Mouse (Mus musculus) MEL (cell line): ENCODE data around the gene Lrrc30.

Experiments
- CTCF ChIP-seq, 3 experiments: IDR thresholded peaks in 2 of 3; conservative IDR thresholded peaks in 1 of 3; 2 replicates each; pipeline ENCODE4 v1.5.1; 2011 to 2012; ENCODE audit warnings: low read length in 3 of 3, low read depth in 2 of 3, mild to moderate bottlenecking in 2 of 3, improper control_type of control experiment in 1 of 3, inconsistent platforms in 1 of 3, mixed read lengths in 1 of 3, moderate library complexity in 1 of 3; ENCODE audit not compliant: control insufficient read depth in 1 of 3, insufficient read depth in 1 of 3, poor library complexity in 1 of 3, severe bottlenecking in 1 of 3
- EP300 ChIP-seq, 2 experiments: IDR thresholded peaks; 2 replicates each; pipeline ENCODE4 v1.6.1; 2011; ENCODE audit warnings: improper control_type of control experiment in 2 of 2, low read length in 2 of 2, low read depth in 1 of 2, mild to moderate bottlenecking in 1 of 2
- HCFC1 ChIP-seq: IDR thresholded peaks from 2 replicates; pipeline ENCODE4 v1.6.1; 2012; ENCODE audit warnings: low read depth, mild to moderate bottlenecking, inconsistent platforms, low read length, improper control_type of control experiment, moderate library complexity
- MAX ChIP-seq: IDR thresholded peaks from 2 replicates; pipeline ENCODE4 v1.6.1; 2011; ENCODE audit warnings: low read length, improper control_type of control experiment
- MXI1 ChIP-seq: IDR thresholded peaks from 2 replicates; pipeline ENCODE4 v1.6.1; 2011; ENCODE audit warnings: mild to moderate bottlenecking, low read depth, low read length, improper control_type of control experiment
- MYC ChIP-seq: IDR thresholded peaks from 2 replicates; pipeline ENCODE4 v1.6.1; 2011; ENCODE audit warnings: low read depth, mild to moderate bottlenecking, low read length, improper control_type of control experiment, moderate library complexity
- POLR2A ChIP-seq, 2 experiments: IDR thresholded peaks; 2 replicates each; pipeline ENCODE4 v1.6.1; 2011 to 2012; ENCODE audit warnings: low read length in 2 of 2, mild to moderate bottlenecking in 2 of 2, control low read depth in 1 of 2, improper control_type of control experiment in 1 of 2, low read depth in 1 of 2, moderate library complexity in 1 of 2; ENCODE audit not compliant: control insufficient read depth in 1 of 2, insufficient read depth in 1 of 2, poor library complexity in 1 of 2
- POLR2AphosphoS2 ChIP-seq: IDR thresholded peaks from 2 replicates; pipeline ENCODE4 v1.6.1; 2011; ENCODE audit warnings: low read length, improper control_type of control experiment
- USF1 ChIP-seq: IDR thresholded peaks from 2 replicates; pipeline ENCODE4 v1.6.1; 2014; ENCODE audit warnings: low read depth, mild to moderate bottlenecking, inconsistent platforms, low read length, improper control_type of control experiment, moderate library complexity
- ZC3H11A ChIP-seq: IDR thresholded peaks from 2 replicates; pipeline ENCODE4 v1.6.1; 2012; ENCODE audit warnings: low read depth, mild to moderate bottlenecking, inconsistent platforms, low read length, improper control_type of control experiment

- TF ChIP-seq POLR2AphosphoS2: no peak
- TF ChIP-seq ZC3H11A: no peak
- TF ChIP-seq MAX: no peak
- no peak for TF ChIP-seq CTCF (IDR thresholded peaks at IDR 0.05 in 2 of 3, conservative IDR thresholded peaks at IDR 0.05 in 1 of 3; ENCODE audit: control insufficient read depth in 1 of 3, insufficient read depth in 1 of 3, low read depth in 2 of 3, low read length in 3 of 3, poor library complexity in 1 of 3, severe bottlenecking in 1 of 3)
- no peak for TF ChIP-seq MYC
- no peak for TF ChIP-seq HCFC1
- no peak for TF ChIP-seq POLR2A (IDR thresholded peaks at IDR 0.05; ENCODE audit: control insufficient read depth in 1 of 2, insufficient read depth in 1 of 2, low read depth in 1 of 2, low read length in 2 of 2, poor library complexity in 1 of 2)
- no peak for TF ChIP-seq MXI1
- no peak for TF ChIP-seq USF1
- no peak for TF ChIP-seq EP300 (IDR thresholded peaks at IDR 0.05; ENCODE audit: low read depth in 1 of 2, low read length in 2 of 2)
These were observed 49.1 kb downstream of the Lrrc30 start for GRCm38 (mm10) chr17:67583422-67583821.
